Mouse (Mus musculus): ENCODE data around the gene Srrm3.

DNA sequence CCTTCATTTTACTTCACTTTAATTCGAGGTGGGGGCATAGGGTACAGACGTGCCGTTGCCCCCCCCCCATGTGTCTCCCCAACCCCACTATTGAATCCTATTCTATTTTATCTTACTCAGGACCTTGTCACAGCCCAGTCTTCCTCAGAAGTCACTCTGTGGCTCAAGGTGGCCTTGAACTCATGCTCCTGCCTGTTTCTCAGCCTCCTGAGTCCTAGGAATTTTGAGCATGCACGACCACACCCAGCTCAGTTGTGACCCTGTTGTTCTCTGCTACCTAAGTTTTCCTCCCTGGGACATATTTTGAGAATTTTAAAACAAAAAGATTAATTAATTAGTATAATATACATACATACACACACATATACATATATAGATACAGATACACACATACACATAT is 3.0 kb upstream of the Srrm3 start:
- TF ChIP-seq CTCF (IDR thresholded peaks at IDR 0.05; ENCODE audit: control insufficient read depth, insufficient read depth, insufficient replicate concordance, low read depth, low read length) (no peak), POLR2A (IDR thresholded peaks at IDR 0.05; ENCODE audit: control insufficient read depth, low read depth, low read length) (no peak)
